Mouse (Mus musculus): ENCODE results near the gene Scgb3a1. TPM values are rescaled to one million over a fixed set of nuclear protein-coding genes. Genes with fewer than 3 reads are reported as not detected.

Gene Scgb3a1
- polyA plus RNA-seq, 1 experiment from 2014 or later: not detected

GRCm38 (mm10) chr11:49707834-49708233, 44.4 kb downstream of the Scgb3a1 start:
- Histone ChIP-seq H3K9me3 (replicated peaks) (no peaks in the 10 kb centered on the region), H3K27ac (no peak overlapping the region), H3K27me3 (no peaks in the 10 kb centered on the region), H3K9ac (no peak overlapping the region), H3K4me3 (no peak overlapping the region), H3K36me3 (ENCODE audit: poor library complexity, severe bottlenecking) (peaks cover 34% of the 10 kb centered on the region), H3K4me1 (peaks cover 29% of the 10 kb centered on the region), H3K4me2 (no peak overlapping the region)
- WGBS: 95% methylated on average over 2 of the region's 2 CpGs
- no peak for ATAC-seq

GRCm38 (mm10) chr11:49710664-49711063, 47.3 kb downstream of the Scgb3a1 start:
- ATAC-seq: no peak
- H3K9me3 ChIP-seq (replicated peaks): no peaks in the 10 kb centered on the region
- no peaks in the 10 kb centered on the region for H3K27me3 ChIP-seq
- peak overlapping the region; percentile 73 for H3K4me2 ChIP-seq
- peak overlapping the region; percentile 93 for H3K4me3 ChIP-seq
- H3K4me1 ChIP-seq: peaks cover 42% of the 10 kb centered on the region
- H3K27ac ChIP-seq: no peak overlapping the region
- H3K36me3 ChIP-seq (ENCODE audit: poor library complexity, severe bottlenecking): peaks cover 15% of the 10 kb centered on the region
- peak overlapping the region; percentile 99 for H3K9ac ChIP-seq
- 74% methylated on average over 2 of the region's 2 CpGs for WGBS

GRCm38 (mm10) chr11:49711981-49712554, 48.7 kb downstream of the Scgb3a1 start:
- peak overlapping the region; percentile 99 for H3K9ac ChIP-seq
- H3K4me1 ChIP-seq: peaks cover 42% of the 10 kb centered on the region
- H3K4me2 ChIP-seq: peak overlapping the region; percentile 73
- no peaks in the 10 kb centered on the region for H3K9me3 ChIP-seq (replicated peaks)
- peak; percentile 79 for ATAC-seq
- H3K4me3 ChIP-seq: peak overlapping the region; percentile 93
- under 1% methylated on average over 50 of the region's 70 CpGs for WGBS
- H3K27ac ChIP-seq: peak overlapping the region; percentile 93
- H3K36me3 ChIP-seq (ENCODE audit: poor library complexity, severe bottlenecking): peaks cover 4% of the 10 kb centered on the region
- H3K27me3 ChIP-seq: no peaks in the 10 kb centered on the region

- peaks cover 42% of the 10 kb centered on the region for H3K4me1 ChIP-seq
- ATAC-seq: peak; percentile 98
- H3K9ac ChIP-seq: peak within 1 kb of the TSS; percentile 99
- WGBS: 1% methylated on average over 58 of the region's 65 CpGs
- H3K4me3 ChIP-seq: peak within 1 kb of the TSS; percentile 93
- H3K9me3 ChIP-seq (replicated peaks): no peaks in the 10 kb centered on the region
- H3K27me3 ChIP-seq: no peaks in the 10 kb centered on the region
- H3K36me3 ChIP-seq (ENCODE audit: poor library complexity, severe bottlenecking): no peaks in the 10 kb centered on the region
- H3K27ac ChIP-seq: peak within 1 kb of the TSS; percentile 93
- H3K4me2 ChIP-seq: peak within 1 kb of the TSS; percentile 73
Observed at GRCm38 (mm10) chr11:49712555-49713335, 49.3 kb downstream of the Scgb3a1 start, which contains the start of gene Cnot6. TSS of gene Cnot6 (minus strand) at chr11:49712723.

- Histone ChIP-seq H3K27me3 (no peaks in the 10 kb centered on the region), H3K36me3 (ENCODE audit: poor library complexity, severe bottlenecking) (no peaks in the 10 kb centered on the region), H3K4me2 (peak overlapping the region; percentile 68), H3K9me3 (replicated peaks) (no peaks in the 10 kb centered on the region), H3K4me1 (peaks cover 40% of the 10 kb centered on the region), H3K4me3 (peak overlapping the region; percentile 93), H3K27ac (peak overlapping the region; percentile 59), H3K9ac (peak overlapping the region; percentile 56)
- WGBS: 34% methylated on average over 20 of the region's 20 CpGs
- peak; percentile 13; the same call in 1 of the 2 replicates for ATAC-seq
Observed at GRCm38 (mm10) chr11:49713336-49714334, 50.2 kb downstream of the Scgb3a1 start.

Other genes with a start within 250 kb of the Scgb3a1 start
- not detected in 2 replicates for gene Olfr1389, start 240.5 kb upstream of the Scgb3a1 start, polyA plus RNA-seq (2015; fragmentation: Nextera tagmentation; extraction: Ambion mirVana)
- 0.05 and 0.10 TPM in 2 replicates for gene Olfr1388, start 227.0 kb upstream of the Scgb3a1 start, polyA plus RNA-seq (2015; fragmentation: Nextera tagmentation; extraction: Ambion mirVana)
- not detected in 2 replicates for gene Olfr1387, start 208.3 kb upstream of the Scgb3a1 start, polyA plus RNA-seq (2015; fragmentation: Nextera tagmentation; extraction: Ambion mirVana)
- not detected in 2 replicates for gene Olfr1386, start 198.6 kb upstream of the Scgb3a1 start, polyA plus RNA-seq (2015; fragmentation: Nextera tagmentation; extraction: Ambion mirVana)
- not detected in 2 replicates for gene Olfr1385, start 174.5 kb upstream of the Scgb3a1 start, polyA plus RNA-seq (2015; fragmentation: Nextera tagmentation; extraction: Ambion mirVana)
- not detected in 2 replicates for gene Olfr1384, start 156.9 kb upstream of the Scgb3a1 start, polyA plus RNA-seq (2015; fragmentation: Nextera tagmentation; extraction: Ambion mirVana)
- not detected in 2 replicates for gene Olfr1383, start 144.0 kb upstream of the Scgb3a1 start, polyA plus RNA-seq (2015; fragmentation: Nextera tagmentation; extraction: Ambion mirVana)
- not detected in 2 replicates for gene Olfr1382, start 135.4 kb upstream of the Scgb3a1 start, polyA plus RNA-seq (2015; fragmentation: Nextera tagmentation; extraction: Ambion mirVana)
- not detected in 2 replicates for gene Olfr1381, start 120.2 kb upstream of the Scgb3a1 start, polyA plus RNA-seq (2015; fragmentation: Nextera tagmentation; extraction: Ambion mirVana)
- gene Olfr1380, start 106.7 kb upstream of the Scgb3a1 start, polyA plus RNA-seq (2015; fragmentation: Nextera tagmentation; extraction: Ambion mirVana): not detected in 2 replicates
- 1.5 TPM in 2 replicates for gene Flt4, start 54.3 kb upstream of the Scgb3a1 start, polyA plus RNA-seq (2015; fragmentation: Nextera tagmentation; extraction: Ambion mirVana)
- 71.4 and 76.3 TPM in 2 replicates for gene Cnot6, start 49.1 kb downstream of the Scgb3a1 start, polyA plus RNA-seq (2015; fragmentation: Nextera tagmentation; extraction: Ambion mirVana)
- 6.9 and 7.0 TPM in 2 replicates for gene Gfpt2, start 130.6 kb downstream of the Scgb3a1 start, polyA plus RNA-seq (2015; fragmentation: Nextera tagmentation; extraction: Ambion mirVana)
- gene Mapk9, start 183.1 kb downstream of the Scgb3a1 start, polyA plus RNA-seq (2015; fragmentation: Nextera tagmentation; extraction: Ambion mirVana): 33.1 and 33.2 TPM in 2 replicates
- gene Rasgef1c, start 238.2 kb downstream of the Scgb3a1 start, polyA plus RNA-seq (2015; fragmentation: Nextera tagmentation; extraction: Ambion mirVana): 5.7 and 6.3 TPM in 2 replicates

All from forebrain, embryonic 13.5 days (tissue).